Mouse (Mus musculus): ENCODE data around the gene Gmppa.

DNA sequence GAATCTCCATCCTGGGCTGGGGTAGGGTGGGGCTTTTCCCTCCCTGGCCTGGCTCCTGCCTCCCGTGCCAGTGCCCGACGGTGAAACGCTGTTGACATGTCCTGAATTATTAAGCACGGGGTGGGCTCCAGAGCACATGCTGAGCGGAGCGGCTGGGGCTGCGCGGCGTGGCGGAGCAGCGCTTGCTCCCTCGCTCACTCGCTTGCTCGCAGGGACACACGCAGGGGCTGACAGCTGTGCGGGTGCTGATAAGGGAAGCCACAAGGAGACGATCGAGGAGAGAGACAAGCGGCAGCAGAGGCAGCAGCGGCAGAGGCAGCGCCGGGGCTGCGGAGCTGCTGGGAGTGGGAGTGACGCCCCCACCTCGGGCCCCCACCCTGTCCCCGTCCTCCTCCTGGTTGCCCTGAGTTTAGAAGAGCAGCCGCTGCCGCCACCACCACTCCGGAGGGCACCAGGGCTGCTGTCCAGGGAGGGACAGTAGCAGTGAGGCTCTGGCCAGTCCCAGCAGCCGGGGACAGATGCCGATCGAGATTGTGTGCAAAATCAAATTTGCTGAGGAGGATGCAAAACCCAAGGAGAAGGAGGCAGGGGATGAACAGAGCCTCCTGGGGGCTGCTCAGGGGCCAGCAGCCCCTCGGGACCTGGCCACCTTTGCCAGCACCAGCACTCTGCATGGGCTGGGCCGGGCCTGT is 14.7 kb downstream of the Gmppa start, which contains the start of gene Asic4:
- no peak for TF ChIP-seq CTCF (conservative IDR thresholded peaks at IDR 0.05; ENCODE audit: insufficient read depth, insufficient read length, low read depth, low read length)
- TF ChIP-seq POLR2A (IDR thresholded peaks at IDR 0.05; ENCODE audit: low read depth, low read length), result no peak

Measured in kidney, adult 2 months (tissue).